13 mouse cellular contexts compared by ENCODE assay signal in genomic region chr2:86050777-86051176, GRCm38 (mm10). TPM values are rescaled to one million over a fixed set of nuclear protein-coding genes. Genes with fewer than 3 reads are reported as not detected.
"Had no signal": no experiment of that assay in that cellular context is flagged by ENCODE, and none has a peak within 500 bp of the region (broad histone marks: within the 10 kb centered on the region; RNA-seq: fewer than 3 reads in every experiment).

No protein-coding gene starts in this region.

RNA-seq across cellular contexts. Expression of gene Olfr1034, which starts 5.1 kb away (rescaled TPM):
- polyA plus RNA-seq: lung, embryonic 14.5 days; lung, embryonic 16.5 days; midbrain, embryonic 10.5 days; midbrain, embryonic 14.5 days; midbrain, embryonic 16.5 days; myocyte; neural tube, embryonic 13.5 days; neural tube, embryonic 15.5 days had no signal

RNA-seq across cellular contexts. Expression of gene Olfr1036, which starts 23.0 kb away (rescaled TPM):
- polyA plus RNA-seq: liver, embryonic 16.5 days; lung, embryonic 14.5 days; lung, embryonic 16.5 days; midbrain, embryonic 10.5 days; midbrain, embryonic 14.5 days; midbrain, embryonic 16.5 days; myocyte; neural tube, embryonic 13.5 days; neural tube, embryonic 15.5 days; small intestine, adult 2 months; stomach, embryonic 14.5 days; stomach, embryonic 16.5 days; thymus, postnatal 0 days had no signal

RNA-seq across cellular contexts. Expression of gene Olfr1033, which starts 30.3 kb away (rescaled TPM):
- polyA plus RNA-seq: midbrain, embryonic 10.5 days; midbrain, embryonic 14.5 days; myocyte; neural tube, embryonic 13.5 days had no signal

RNA-seq across cellular contexts. Expression of gene Olfr1037, which starts 36.4 kb away (rescaled TPM):
- polyA plus RNA-seq: liver, embryonic 16.5 days; lung, embryonic 14.5 days; lung, embryonic 16.5 days; midbrain, embryonic 10.5 days; midbrain, embryonic 14.5 days; midbrain, embryonic 16.5 days; myocyte; neural tube, embryonic 13.5 days; neural tube, embryonic 15.5 days; small intestine, adult 2 months; stomach, embryonic 14.5 days; stomach, embryonic 16.5 days; thymus, postnatal 0 days had no signal

RNA-seq across cellular contexts. Expression of gene Olfr1032, which starts 45.4 kb away (rescaled TPM):
- polyA plus RNA-seq: liver, embryonic 16.5 days; lung, embryonic 14.5 days; lung, embryonic 16.5 days; midbrain, embryonic 10.5 days; midbrain, embryonic 14.5 days; midbrain, embryonic 16.5 days; myocyte; neural tube, embryonic 13.5 days; neural tube, embryonic 15.5 days; small intestine, adult 2 months; stomach, embryonic 14.5 days; stomach, embryonic 16.5 days; thymus, postnatal 0 days had no signal
